Mouse (Mus musculus) intestine, postnatal 0 days (tissue): ENCODE data around the gene Selenov. TPM values are rescaled to one million over a fixed set of nuclear protein-coding genes. Genes with fewer than 3 reads are reported as not detected.

Source experiments
- ATAC-seq: fragments of 200-750 bp; cut with Nextera tagmentation; 2 replicates; pipeline ENCODE4 v1.8.0; 2017; ENCODE audit warnings: mild to moderate bottlenecking, moderate TSS enrichment, moderate library complexity
- H3K27ac ChIP-seq: fragments of 300-500 bp; sonication (generic); 2 replicates; pipeline ENCODE4 v1.5.1; 2014; ENCODE audit warnings: mild to moderate bottlenecking, low read depth, low read length, moderate library complexity
- H3K27me3 ChIP-seq: fragments of 300-500 bp; sonication (generic); replicated peaks from 2 replicates; pipeline ENCODE4 v1.6.1; 2014; ENCODE audit warnings: low read length, mixed read lengths; ENCODE audit not compliant: control insufficient read depth, insufficient read depth
- H3K36me3 ChIP-seq: fragments of 300-500 bp; sonication (generic); 2 replicates; pipeline ENCODE4 v1.6.1; 2014; ENCODE audit warnings: mild to moderate bottlenecking, moderate library complexity; ENCODE audit not compliant: control insufficient read depth, insufficient read depth
- H3K4me1 ChIP-seq: fragments of 300-500 bp; sonication (generic); replicated peaks from 2 replicates; pipeline ENCODE4 v1.6.1; 2014; ENCODE audit warnings: antibody characterized with exemption, low read length, mixed read lengths; ENCODE audit not compliant: control insufficient read depth, insufficient read depth
- H3K4me2 ChIP-seq: fragments of 300-500 bp; sonication (generic); replicated peaks from 2 replicates; pipeline ENCODE4 v1.6.1; 2014; ENCODE audit warnings: low read depth, mild to moderate bottlenecking, moderate library complexity
- H3K4me3 ChIP-seq: fragments of 300-500 bp; sonication (generic); 2 replicates; pipeline ENCODE4 v1.5.1; 2014; ENCODE audit warnings: low read depth, low read length
- H3K9ac ChIP-seq: fragments of 300-500 bp; sonication (generic); 2 replicates; pipeline ENCODE4 v1.6.1; 2014; ENCODE audit warnings: mild to moderate bottlenecking, low read depth, low read length
- H3K9me3 ChIP-seq: fragments of 300-500 bp; sonication (generic); 2 replicates; pipeline ENCODE4 v1.6.1; 2016; ENCODE audit warnings: mixed run types; ENCODE audit not compliant: control insufficient read depth
- CTCF ChIP-seq: sonication (generic); IDR thresholded peaks from 2 replicates; pipeline ENCODE4 v1.5.1; 2016; ENCODE audit warnings: low read depth, mild to moderate bottlenecking, control low read depth, antibody characterized with exemption, moderate library complexity
- WGBS: fragments of 180-500 bp; shearing (Covaris S2); extraction: QIAGEN DNeasy Blood & Tissue Kit; methylation state at CpG from one replicate; pipeline ENCODE4 v1.1.7; 2014; 5-methylcytosine and 5-hydroxymethylcytosine counted together
- polyA plus RNA-seq: library from polyadenylated mRNA; unstranded; fragments of >200 nt; fragmentation: Nextera tagmentation; extraction: Ambion mirVana; gene quantifications from 2 replicates; pipeline ENCODE4 v1.2.1, GENCODE M21; 2015

Gene Selenov
- polyA plus RNA-seq, 1 experiment from 2014 or later = not detected

DNA sequence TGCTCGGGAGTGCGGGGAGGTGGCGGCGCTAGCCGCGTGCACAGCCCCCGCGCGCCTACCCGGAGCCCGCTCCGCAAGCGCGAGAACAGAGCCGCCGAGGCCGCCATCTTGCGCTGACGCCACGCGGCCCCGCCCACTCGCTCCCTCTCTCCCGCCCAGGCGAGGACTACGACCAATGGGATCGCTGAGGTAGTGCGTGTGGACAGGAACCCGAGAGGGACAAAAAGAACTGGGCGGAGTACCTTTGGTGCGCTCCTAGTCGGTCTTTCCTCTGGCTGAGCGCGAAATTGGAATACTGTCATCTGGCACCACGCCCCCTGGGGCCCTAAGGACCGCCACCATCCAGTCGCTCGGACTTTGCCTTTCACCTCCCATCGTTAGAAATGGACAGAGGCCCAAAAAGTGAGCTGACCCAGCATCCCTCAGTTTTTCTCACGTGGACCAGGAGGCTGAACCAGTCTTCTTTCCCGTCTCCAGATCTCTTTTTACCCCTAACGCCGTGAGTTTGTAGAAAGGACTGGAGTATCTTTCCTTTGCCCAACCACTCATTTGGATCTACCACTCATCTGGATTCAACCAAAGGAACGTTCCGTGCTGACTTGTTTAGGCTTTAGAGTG is 21.0 kb upstream of the Selenov start, which contains the start of gene Timm50:
Timm50 (minus strand) TSS at position 147 of the 618 bp plus-strand sequence.
- no peaks in the 10 kb centered on the region for H3K27me3 ChIP-seq
- H3K4me1 ChIP-seq = no peaks in the 10 kb centered on the region; the same call in 1 of the 2 replicates
- peak; percentile 95 for ATAC-seq
- TF ChIP-seq CTCF = peak; percentile 13; the same call in 1 of the 2 replicates
- peak within 1 kb of the TSS; percentile 82 for H3K9ac ChIP-seq
- peaks cover 57% of the 10 kb centered on the region for H3K36me3 ChIP-seq
- peak within 1 kb of the TSS; percentile 91 for H3K4me3 ChIP-seq
- WGBS = under 1% methylated on average over 44 of the region's 45 CpGs
- peak within 1 kb of the TSS; percentile 66 for H3K27ac ChIP-seq
- H3K4me2 ChIP-seq = peak within 1 kb of the TSS; percentile 92
- no peaks in the 10 kb centered on the region for H3K9me3 ChIP-seq

DNA sequence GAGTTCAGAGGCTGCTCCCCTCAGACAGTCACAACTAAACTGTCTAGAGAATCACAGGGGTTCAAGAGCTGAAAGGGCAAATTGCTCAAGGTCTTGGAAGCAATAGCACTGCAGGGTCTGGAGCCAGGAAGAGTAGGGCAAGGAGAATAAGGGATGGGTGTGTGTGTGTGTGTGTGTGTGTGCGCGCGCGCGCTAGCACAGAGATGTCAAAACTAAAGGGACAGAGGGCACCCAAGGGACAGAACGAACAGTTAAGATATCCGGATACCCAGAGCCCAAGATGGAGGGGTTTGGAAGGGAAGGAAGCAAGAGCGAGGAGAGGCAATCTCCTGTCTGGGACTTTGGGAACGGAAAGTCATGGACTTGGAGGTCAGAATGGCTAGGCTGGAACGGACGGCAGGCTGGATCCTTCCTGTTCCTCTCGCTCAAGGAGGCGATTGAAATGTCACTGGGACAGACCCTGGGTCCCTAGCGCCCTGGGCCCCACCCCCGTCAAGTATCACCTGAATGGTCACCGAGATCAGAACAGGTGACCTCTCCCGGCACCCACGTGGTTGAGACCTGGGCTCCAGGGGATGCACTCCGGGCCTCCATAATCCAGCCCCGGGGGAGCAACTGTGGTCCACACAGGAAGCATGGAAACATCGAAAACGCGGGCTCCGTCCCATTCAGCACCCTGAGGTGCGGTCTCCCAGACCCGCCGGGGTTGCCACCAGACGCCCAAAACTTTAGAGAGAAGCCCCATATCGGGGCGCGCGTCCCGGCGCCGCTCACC is 20.4 kb upstream of the Selenov start:
- Histone ChIP-seq H3K4me1 (no peaks in the 10 kb centered on the region; the same call in 1 of the 2 replicates), H3K9ac (peak overlapping the region; percentile 82), H3K27me3 (no peaks in the 10 kb centered on the region), H3K9me3 (no peaks in the 10 kb centered on the region), H3K4me2 (peak overlapping the region; percentile 92), H3K36me3 (peaks cover 57% of the 10 kb centered on the region), H3K27ac (peak overlapping the region; percentile 66), H3K4me3 (peak overlapping the region; percentile 91)
- no peak for TF ChIP-seq CTCF
- peak; percentile 70 for ATAC-seq
- 5% methylated on average over 35 of the region's 35 CpGs for WGBS

DNA sequence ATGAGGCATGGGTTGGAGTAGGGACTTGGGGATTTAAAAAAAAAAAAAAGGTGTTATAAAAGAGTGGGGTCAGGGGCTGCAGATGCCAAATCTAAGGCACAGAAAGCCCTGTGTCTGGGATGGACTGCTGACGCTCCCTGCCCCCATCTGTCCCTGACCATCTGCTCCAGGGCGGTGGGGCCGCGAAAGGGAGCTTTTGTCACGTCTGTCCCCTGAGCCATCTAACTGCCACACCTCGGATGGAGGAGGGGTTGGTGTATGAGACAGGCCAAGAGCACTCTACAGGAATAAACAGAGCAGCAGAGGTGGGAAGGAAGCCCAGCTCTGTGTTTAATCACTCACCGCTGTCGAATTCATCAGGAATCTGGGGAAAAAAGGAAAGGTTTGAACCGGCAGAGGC is 18.8 kb upstream of the Selenov start:
- H3K9ac ChIP-seq = no peak overlapping the region
- H3K27me3 ChIP-seq = no peaks in the 10 kb centered on the region
- no peak overlapping the region for H3K4me2 ChIP-seq
- ATAC-seq = no peak
- 66% methylated on average over 9 of the region's 9 CpGs for WGBS
- H3K9me3 ChIP-seq = no peaks in the 10 kb centered on the region
- H3K36me3 ChIP-seq = peaks cover 55% of the 10 kb centered on the region
- H3K27ac ChIP-seq = no peak overlapping the region
- no peak overlapping the region for H3K4me3 ChIP-seq
- TF ChIP-seq CTCF = no peak
- H3K4me1 ChIP-seq = no peaks in the 10 kb centered on the region; the same call in 1 of the 2 replicates

DNA sequence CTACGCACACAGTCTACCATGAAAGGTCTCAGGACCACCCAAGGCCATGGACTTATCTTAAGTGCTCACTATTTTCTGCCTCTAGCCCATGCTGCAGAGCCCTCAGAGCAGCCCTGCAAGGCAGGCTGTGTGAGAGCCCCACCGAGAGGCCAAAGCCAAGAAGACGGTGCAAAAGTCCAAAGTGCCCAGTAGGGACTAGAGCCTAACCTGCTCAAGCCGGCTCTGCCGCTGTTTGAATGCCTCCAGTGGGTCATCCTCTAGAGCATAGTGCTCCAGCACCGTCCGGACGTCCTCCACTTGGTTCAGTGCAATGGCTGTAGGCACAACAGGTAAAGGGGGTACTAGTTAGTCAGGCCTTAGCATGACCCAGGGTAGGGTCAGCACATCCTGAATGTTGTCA is 15.2 kb upstream of the Selenov start:
- no peak for TF ChIP-seq CTCF

DNA sequence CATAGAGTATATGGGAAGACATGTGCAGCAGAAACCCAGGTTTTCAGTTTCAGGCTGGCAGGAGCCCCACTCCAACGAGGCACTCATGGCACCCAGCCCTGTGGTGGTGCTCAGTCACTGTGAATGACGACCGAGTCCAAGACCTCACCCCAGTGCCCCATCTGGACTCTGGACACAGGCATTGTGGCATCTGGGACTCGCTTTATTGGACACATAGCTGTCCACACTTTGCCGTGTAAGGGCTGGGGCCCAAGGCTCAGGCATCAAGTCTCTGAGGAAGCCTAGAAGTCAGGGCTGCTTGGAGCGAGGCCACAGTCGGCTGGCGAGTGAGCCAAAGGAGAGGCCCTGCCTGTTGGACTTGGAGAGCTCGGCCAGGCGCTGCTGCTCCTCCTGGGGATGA is 14.7 kb upstream of the Selenov start:
- Histone ChIP-seq H3K4me3 (no peak overlapping the region), H3K4me2 (no peak overlapping the region), H3K27ac (no peak overlapping the region), H3K36me3 (peaks cover 53% of the 10 kb centered on the region), H3K9me3 (no peaks in the 10 kb centered on the region), H3K9ac (no peak overlapping the region), H3K4me1 (no peaks in the 10 kb centered on the region), H3K27me3 (peaks cover 14% of the 10 kb centered on the region)
- 90% methylated on average over 10 of the region's 10 CpGs for WGBS
- no peak for ATAC-seq
- no peak for TF ChIP-seq CTCF

More for the DNA sequence above, 15.2 kb upstream of the Selenov start:
- ATAC-seq = no peak
- Histone ChIP-seq H3K27ac (no peak overlapping the region), H3K9me3 (no peaks in the 10 kb centered on the region), H3K4me3 (no peak overlapping the region), H3K27me3 (peaks cover 8% of the 10 kb centered on the region), H3K9ac (no peak overlapping the region), H3K4me1 (no peaks in the 10 kb centered on the region; the same call in 1 of the 2 replicates), H3K4me2 (no peak overlapping the region), H3K36me3 (peaks cover 53% of the 10 kb centered on the region)
- 88% methylated on average over 8 of the region's 8 CpGs for WGBS

DNA sequence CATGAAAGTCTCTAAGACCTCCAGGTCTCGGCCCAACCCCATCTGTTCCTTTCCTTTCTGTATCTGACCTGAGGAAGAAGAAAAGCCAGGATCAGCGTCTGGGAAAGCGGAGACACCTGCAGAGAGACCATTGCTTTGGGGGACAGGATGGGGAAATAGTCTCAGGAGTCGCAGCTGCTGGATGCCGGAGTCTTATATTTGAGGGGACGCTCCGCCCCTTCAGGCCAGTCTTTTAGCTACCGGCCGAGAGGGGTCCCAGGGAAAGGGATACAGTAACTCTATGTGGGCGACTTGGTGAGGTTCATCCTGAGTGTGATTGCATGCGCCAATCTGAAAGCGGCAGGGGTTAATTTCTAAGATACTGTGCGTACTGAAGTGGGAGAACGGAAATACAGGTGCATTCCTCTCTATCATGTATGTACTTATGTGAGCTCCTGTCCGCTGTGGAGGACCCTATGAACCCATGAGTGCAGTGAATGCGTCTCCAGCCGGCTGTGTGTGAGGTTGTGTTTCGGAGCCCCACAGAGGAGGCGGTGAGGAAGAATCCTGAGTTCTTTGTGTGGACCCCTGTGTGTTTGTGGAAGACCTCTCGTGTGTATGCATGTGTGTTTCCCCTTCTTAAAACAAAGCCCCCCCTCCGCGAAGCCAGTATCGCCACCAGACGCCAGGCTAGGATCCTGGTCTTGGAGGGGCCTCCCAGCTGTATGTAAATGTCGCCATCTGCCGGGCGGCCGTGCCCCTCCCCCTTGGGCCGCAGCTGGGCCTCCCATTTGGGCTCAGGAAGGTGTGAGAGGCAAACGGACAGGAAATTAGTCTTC is 10.8 kb upstream of the Selenov start, which contains the start of gene Dll3:
Dll3 (minus strand) TSS at position 623 of the 818 bp plus-strand sequence.
- peaks cover 20% of the 10 kb centered on the region for H3K36me3 ChIP-seq
- no peak within 1 kb of the TSS for H3K27ac ChIP-seq
- H3K4me2 ChIP-seq = peak within 1 kb of the TSS; percentile 49
- peaks cover 37% of the 10 kb centered on the region for H3K27me3 ChIP-seq
- ATAC-seq = no peak
- peak within 1 kb of the TSS; percentile 16 for H3K4me3 ChIP-seq
- TF ChIP-seq CTCF = peak; percentile 78
- 0 out of 2 replicates have a peak, but pooled peaks cover 3% of the 10 kb centered on the region for H3K4me1 ChIP-seq
- H3K9ac ChIP-seq = no peak within 1 kb of the TSS
- WGBS = 4% methylated on average over 30 of the region's 30 CpGs
- H3K9me3 ChIP-seq = no peaks in the 10 kb centered on the region
